Mouse (Mus musculus) kidney, embryonic 14.5 days (tissue): ENCODE results near the gene Ints7. TPM values are rescaled to one million over a fixed set of nuclear protein-coding genes. Genes with fewer than 3 reads are reported as not detected.

ENCODE experiments used
- ATAC-seq: fragments of 200-750 bp; cut with Nextera tagmentation; 2 replicates; pipeline ENCODE4 v1.8.0; 2017; ENCODE audit warnings: moderate number of reproducible peaks, mild to moderate bottlenecking, moderate TSS enrichment, moderate library complexity; ENCODE audit not compliant: low FRiP score, low TSS enrichment
- H3K27ac ChIP-seq: fragments of 300-500 bp; sonication (generic); 2 replicates; pipeline ENCODE4 v1.5.1; 2014; ENCODE audit warnings: low read depth, mild to moderate bottlenecking, low read length, moderate library complexity, mixed read lengths
- H3K27me3 ChIP-seq: fragments of 300-500 bp; sonication (generic); 2 replicates; pipeline ENCODE4 v1.6.1; 2014; ENCODE audit warnings: mild to moderate bottlenecking, low read length; ENCODE audit not compliant: control insufficient read depth, insufficient read depth
- H3K36me3 ChIP-seq: fragments of 300-500 bp; sonication (generic); 2 replicates; pipeline ENCODE4 v1.6.1; 2014; ENCODE audit warnings: low read length, mixed read lengths; ENCODE audit not compliant: control insufficient read depth, insufficient read depth
- H3K4me1 ChIP-seq: fragments of 300-500 bp; sonication (generic); 2 replicates; pipeline ENCODE4 v1.6.1; 2014; ENCODE audit warnings: low read length, mixed read lengths; ENCODE audit not compliant: control insufficient read depth, insufficient read depth
- H3K4me2 ChIP-seq: fragments of 300-500 bp; sonication (generic); replicated peaks from 2 replicates; pipeline ENCODE4 v1.6.1; 2014; ENCODE audit warnings: low read depth, mild to moderate bottlenecking, low read length
- H3K4me3 ChIP-seq: fragments of 300-500 bp; sonication (generic); 2 replicates; pipeline ENCODE4 v1.5.1; 2014; ENCODE audit warnings: mild to moderate bottlenecking, low read length
- H3K9ac ChIP-seq: fragments of 300-500 bp; sonication (generic); 2 replicates; pipeline ENCODE4 v1.6.1; 2014; ENCODE audit warnings: low read depth, mild to moderate bottlenecking, low read length, moderate library complexity
- H3K9me3 ChIP-seq: fragments of 300-500 bp; sonication (generic); 2 replicates; pipeline ENCODE4 v1.6.1; 2016; ENCODE audit warnings: low read length; ENCODE audit not compliant: control insufficient read depth
- WGBS: fragments of 180-500 bp; shearing (Covaris S2); extraction: QIAGEN DNeasy Blood & Tissue Kit; methylation state at CpG from one replicate; pipeline ENCODE4 v1.1.7; 2014; 5-methylcytosine and 5-hydroxymethylcytosine counted together
- polyA plus RNA-seq: library from polyadenylated mRNA; unstranded; fragments of >200 nt; fragmentation: Nextera tagmentation; extraction: Ambion mirVana; gene quantifications from 2 replicates; pipeline ENCODE4 v1.2.1, GENCODE M21; 2014

Gene Ints7
- polyA plus RNA-seq, 1 experiment from 2014 or later, result 77.9 TPM

GRCm38 (mm10) chr1:191596076-191596475 is 20.6 kb downstream of the Ints7 start:
- no peak overlapping the region for H3K27ac ChIP-seq
- no peak overlapping the region for H3K4me3 ChIP-seq
- H3K4me2 ChIP-seq, result no peak overlapping the region
- no peaks in the 10 kb centered on the region for H3K27me3 ChIP-seq
- H3K9ac ChIP-seq, result no peak overlapping the region
- peaks cover 67% of the 10 kb centered on the region for H3K36me3 ChIP-seq
- no peaks in the 10 kb centered on the region for H3K9me3 ChIP-seq
- 94% methylated on average over 8 of the region's 8 CpGs for WGBS
- no peak for ATAC-seq
- no peaks in the 10 kb centered on the region for H3K4me1 ChIP-seq

DNA sequence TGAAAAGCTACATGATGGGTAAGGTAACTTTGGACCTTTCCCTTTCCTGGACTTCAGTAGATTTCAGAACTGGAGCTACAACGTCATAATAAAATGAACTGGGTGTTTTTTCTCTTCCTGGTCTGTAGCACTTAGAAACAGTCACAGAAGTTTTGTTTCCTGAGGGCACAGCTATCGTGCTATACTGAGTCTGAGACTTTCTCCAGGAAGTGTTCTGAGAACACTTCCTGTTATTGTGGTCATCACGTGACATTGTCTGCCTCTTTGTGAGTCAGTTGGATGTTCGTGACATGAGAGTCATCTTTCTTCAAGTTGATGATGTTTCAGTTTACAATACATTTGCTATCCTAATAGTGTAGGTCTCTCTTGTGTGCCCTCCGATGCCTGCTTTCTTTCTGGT is 23.8 kb downstream of the Ints7 start:
- ATAC-seq, result no peak

GRCm38 (mm10) chr1:191604690-191605089 is 29.3 kb downstream of the Ints7 start:
- Histone ChIP-seq H3K36me3 (peaks cover 64% of the 10 kb centered on the region), H3K27ac (no peak overlapping the region), H3K4me3 (no peak overlapping the region), H3K27me3 (no peaks in the 10 kb centered on the region), H3K4me1 (no peaks in the 10 kb centered on the region), H3K4me2 (no peak overlapping the region), H3K9ac (no peak overlapping the region), H3K9me3 (no peaks in the 10 kb centered on the region)
- ATAC-seq, result no peak
- WGBS, result 78% methylated on average over 3 of the region's 3 CpGs

More for the DNA sequence above, 23.8 kb downstream of the Ints7 start:
- Histone ChIP-seq H3K27ac (no peak overlapping the region), H3K4me1 (no peaks in the 10 kb centered on the region), H3K4me2 (no peak overlapping the region), H3K27me3 (no peaks in the 10 kb centered on the region), H3K4me3 (no peak overlapping the region), H3K36me3 (peaks cover 63% of the 10 kb centered on the region), H3K9ac (no peak overlapping the region), H3K9me3 (no peaks in the 10 kb centered on the region)
- 76% methylated on average over 5 of the region's 5 CpGs for WGBS

DNA sequence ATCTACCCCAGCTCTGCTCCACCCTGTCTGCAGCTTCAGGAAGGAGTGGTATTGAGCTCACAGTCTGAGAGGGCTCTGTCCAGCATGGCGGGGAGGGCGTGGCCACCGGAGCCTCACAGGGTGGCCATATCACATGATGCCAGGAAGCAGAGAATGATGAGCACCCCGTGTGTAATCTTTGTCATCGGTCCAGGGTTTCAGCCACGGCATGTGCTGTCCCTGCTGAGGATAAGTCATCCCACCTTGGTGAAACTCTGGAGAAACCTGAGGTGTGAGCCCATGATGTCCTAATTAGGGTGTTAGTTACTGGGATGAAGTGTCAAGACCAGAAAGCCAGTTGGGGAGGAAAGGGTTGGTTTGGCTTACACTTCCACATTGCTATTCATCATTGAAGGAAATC is 33.6 kb downstream of the Ints7 start:
- Histone ChIP-seq H3K36me3 (peaks cover 91% of the 10 kb centered on the region), H3K9me3 (no peaks in the 10 kb centered on the region), H3K27me3 (no peaks in the 10 kb centered on the region), H3K4me2 (no peak overlapping the region), H3K9ac (no peak overlapping the region), H3K4me1 (no peaks in the 10 kb centered on the region), H3K27ac (no peak overlapping the region), H3K4me3 (no peak overlapping the region)
- WGBS, result 95% methylated on average over 6 of the region's 6 CpGs
- no peak for ATAC-seq

DNA sequence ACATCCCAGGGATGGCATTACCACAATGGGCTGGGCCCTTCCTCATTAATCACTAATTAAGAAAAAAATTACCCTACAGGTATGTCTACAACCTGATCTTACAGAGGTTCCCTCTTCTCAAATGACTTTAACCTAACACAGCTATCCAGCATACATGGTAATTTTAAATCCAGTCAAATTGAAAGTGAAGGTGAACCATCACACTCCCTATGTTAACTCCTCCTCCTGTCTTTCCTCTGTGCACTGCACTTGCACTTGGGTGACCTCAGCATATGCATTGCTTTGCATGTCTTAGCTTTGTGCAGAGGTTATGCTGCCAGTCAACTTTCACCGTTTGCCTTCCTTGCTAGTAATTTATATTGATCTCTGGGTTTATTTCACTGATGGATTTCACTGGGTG is 34.1 kb downstream of the Ints7 start:
- H3K27me3 ChIP-seq, result no peaks in the 10 kb centered on the region
- ATAC-seq, result no peak
- no peak overlapping the region for H3K4me2 ChIP-seq
- H3K27ac ChIP-seq, result no peak overlapping the region
- H3K36me3 ChIP-seq, result peaks cover 93% of the 10 kb centered on the region
- H3K9ac ChIP-seq, result no peak overlapping the region
- no peak overlapping the region for H3K4me3 ChIP-seq
- 80% methylated on average over 1 of the region's 1 CpGs for WGBS
- H3K9me3 ChIP-seq, result no peaks in the 10 kb centered on the region
- H3K4me1 ChIP-seq, result no peaks in the 10 kb centered on the region

DNA sequence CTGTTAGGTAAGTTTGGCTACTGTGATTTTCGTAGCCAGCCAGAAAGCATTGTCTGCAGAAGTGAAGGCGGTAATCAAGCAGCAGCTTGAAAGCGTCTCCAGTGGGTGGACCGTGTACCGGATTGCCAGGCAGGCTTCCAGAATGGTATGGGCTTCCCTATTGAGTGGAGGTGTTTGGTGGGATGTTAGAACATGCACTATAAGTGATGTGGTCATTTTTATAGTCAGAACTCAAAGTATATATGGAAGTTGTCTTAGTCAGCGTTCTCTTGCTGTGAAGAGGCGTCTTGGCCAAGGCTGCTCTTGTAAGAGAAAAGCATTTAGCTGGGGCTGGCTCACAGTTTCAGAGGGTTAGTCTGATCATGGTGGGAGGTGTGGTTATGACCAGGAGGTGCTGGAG is 34.9 kb downstream of the Ints7 start:
- Histone ChIP-seq H3K9me3 (no peaks in the 10 kb centered on the region), H3K4me3 (no peak overlapping the region), H3K27me3 (no peaks in the 10 kb centered on the region), H3K4me2 (no peak overlapping the region), H3K9ac (no peak overlapping the region), H3K27ac (no peak overlapping the region), H3K4me1 (no peaks in the 10 kb centered on the region), H3K36me3 (peaks cover 95% of the 10 kb centered on the region)
- ATAC-seq, result no peak
- WGBS, result 97% methylated on average over 7 of the region's 7 CpGs

DNA sequence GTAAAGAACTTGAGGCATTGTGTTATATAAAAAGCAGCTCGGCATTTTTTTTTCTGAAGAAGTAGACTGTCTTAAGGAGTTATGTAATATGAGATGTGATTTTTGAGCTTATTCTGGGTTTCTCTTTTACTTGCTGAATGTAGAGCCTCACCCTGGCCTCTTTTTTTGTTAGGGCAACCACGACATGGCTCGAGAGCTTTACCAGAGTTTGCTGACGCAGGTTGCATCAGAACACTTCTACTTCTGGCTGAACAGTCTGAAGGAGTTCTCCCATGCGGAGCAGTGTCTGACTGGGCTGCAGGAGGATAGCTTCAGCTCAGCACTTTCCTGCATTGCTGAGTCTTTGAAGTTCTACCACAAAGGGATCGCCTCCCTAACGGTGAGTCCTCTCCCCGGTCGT is 36.2 kb downstream of the Ints7 start:
- H3K9ac ChIP-seq, result no peak overlapping the region
- H3K4me1 ChIP-seq, result no peaks in the 10 kb centered on the region
- no peak for ATAC-seq
- no peak overlapping the region for H3K27ac ChIP-seq
- no peaks in the 10 kb centered on the region for H3K9me3 ChIP-seq
- 88% methylated on average over 9 of the region's 9 CpGs for WGBS
- H3K4me3 ChIP-seq, result no peak overlapping the region
- H3K27me3 ChIP-seq, result no peaks in the 10 kb centered on the region
- H3K36me3 ChIP-seq, result peaks cover 99% of the 10 kb centered on the region
- no peak overlapping the region for H3K4me2 ChIP-seq

- Histone ChIP-seq H3K27ac (no peak overlapping the region), H3K9ac (no peak overlapping the region), H3K9me3 (no peaks in the 10 kb centered on the region), H3K4me1 (no peaks in the 10 kb centered on the region), H3K36me3 (peaks cover 97% of the 10 kb centered on the region), H3K4me3 (no peak overlapping the region), H3K4me2 (no peak overlapping the region), H3K27me3 (no peaks in the 10 kb centered on the region)
- ATAC-seq, result no peak
- 90% methylated on average over 16 of the region's 16 CpGs for WGBS
Measured at GRCm38 (mm10) chr1:191612877-191613276, 37.4 kb downstream of the Ints7 start.

DNA sequence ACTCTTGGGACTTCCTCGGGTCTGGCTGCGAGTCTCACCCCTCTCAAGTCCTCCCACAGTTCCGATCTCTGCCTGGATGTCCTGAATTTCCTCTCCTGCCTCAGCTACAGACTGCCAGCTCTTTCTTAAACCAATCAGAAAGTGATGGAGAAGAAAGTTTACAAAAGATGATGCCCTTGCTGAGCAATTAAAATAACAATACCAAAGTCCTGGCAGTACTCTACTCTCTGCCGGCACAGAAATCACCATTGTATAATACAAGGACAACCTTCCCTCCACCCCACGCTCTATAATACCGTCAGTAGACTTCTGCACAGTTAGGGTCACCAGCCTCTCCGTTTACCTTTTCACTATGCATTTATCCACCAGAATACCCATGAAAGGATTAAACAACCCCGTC is 40.8 kb downstream of the Ints7 start:
- no peaks in the 10 kb centered on the region for H3K4me1 ChIP-seq
- no peak overlapping the region for H3K4me3 ChIP-seq
- no peak overlapping the region for H3K27ac ChIP-seq
- WGBS, result 96% methylated on average over 8 of the region's 8 CpGs
- no peak for ATAC-seq
- no peak overlapping the region for H3K9ac ChIP-seq
- no peaks in the 10 kb centered on the region for H3K9me3 ChIP-seq
- no peak overlapping the region for H3K4me2 ChIP-seq
- H3K36me3 ChIP-seq, result peaks cover 96% of the 10 kb centered on the region
- H3K27me3 ChIP-seq, result no peaks in the 10 kb centered on the region

DNA sequence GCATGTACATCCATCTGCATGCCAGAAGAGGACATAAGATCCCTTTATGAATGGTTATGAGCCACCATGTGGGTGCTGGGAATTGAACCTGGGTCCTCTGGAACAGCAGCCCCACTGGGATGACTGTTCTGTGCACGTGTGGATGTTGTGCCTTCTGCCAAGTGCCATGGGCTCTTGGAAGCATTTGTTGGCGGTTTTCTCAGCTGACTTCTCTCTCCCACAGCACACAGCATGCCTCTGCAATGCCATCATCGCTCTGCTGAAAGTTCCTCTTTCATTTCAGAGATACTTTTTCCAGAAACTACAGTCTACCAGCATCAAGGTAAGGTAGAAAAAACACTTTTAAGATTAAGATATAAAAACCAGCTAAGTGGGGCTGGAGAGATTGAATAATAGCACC is 42.2 kb downstream of the Ints7 start:
- Histone ChIP-seq H3K27me3 (no peaks in the 10 kb centered on the region), H3K36me3 (peaks cover 94% of the 10 kb centered on the region), H3K4me2 (no peak overlapping the region), H3K4me3 (no peak overlapping the region), H3K27ac (no peak overlapping the region), H3K9me3 (no peaks in the 10 kb centered on the region), H3K4me1 (no peaks in the 10 kb centered on the region), H3K9ac (no peak overlapping the region)
- WGBS, result 93% methylated on average over 3 of the region's 3 CpGs
- ATAC-seq, result no peak
